Mouse (Mus musculus) C2C12 (cell line): ENCODE measurements around the gene Gm20503.

ENCODE experiments used
- CEBPB ChIP-seq: IDR thresholded peaks from one replicate; pipeline ENCODE4 v1.6.1; 2011; ENCODE audit warnings: low read depth, mild to moderate bottlenecking, control low read depth, moderate library complexity
- CTCF ChIP-seq: IDR thresholded peaks from one replicate; pipeline ENCODE4 v1.5.1; 2011; ENCODE audit not compliant: control insufficient read depth, insufficient read depth, insufficient read length
- FOSL1 ChIP-seq: IDR thresholded peaks from one replicate; pipeline ENCODE4 v1.8.0; 2011; ENCODE audit warnings: mild to moderate bottlenecking, low read length; ENCODE audit not compliant: poor library complexity, insufficient read depth, severe bottlenecking
- MAX ChIP-seq: IDR thresholded peaks from one replicate; pipeline ENCODE4 v1.6.1; 2011; ENCODE audit warnings: mild to moderate bottlenecking, control low read depth
- MYOD1 ChIP-seq: IDR thresholded peaks from one replicate; pipeline ENCODE4 v1.6.1; 2011; ENCODE audit warnings: low read depth; ENCODE audit not compliant: control insufficient read depth, insufficient read length
- MYOG ChIP-seq: IDR thresholded peaks from one replicate; pipeline ENCODE4 v1.6.1; 2011; ENCODE audit not compliant: control insufficient read depth, insufficient read length; ENCODE audit errors: extremely low read depth
- USF1 ChIP-seq: IDR thresholded peaks from one replicate; pipeline ENCODE4 v1.6.1; 2011; ENCODE audit warnings: low read depth, mild to moderate bottlenecking, control low read depth, moderate library complexity

- TF ChIP-seq CTCF, result no peak
- TF ChIP-seq MAX, result peak; percentile 59
- TF ChIP-seq USF1, result no peak
- TF ChIP-seq MYOD1, result no peak
- TF ChIP-seq FOSL1, result no peak
- no peak for TF ChIP-seq CEBPB
- no peak for TF ChIP-seq MYOG
Measured at GRCm38 (mm10) chr4:59002948-59003805, at the start of gene Gm20503.
